Mouse (Mus musculus): ENCODE results near the gene Smg6. TPM values are rescaled to one million over a fixed set of nuclear protein-coding genes. Genes with fewer than 3 reads are reported as not detected.
A peak's percentile ranks its signal among the peaks of the same experiment; 100 is the strongest.

The Smg6 gene
- polyA plus RNA-seq, 1 experiment from 2014 or later, result 17.3 TPM

DNA sequence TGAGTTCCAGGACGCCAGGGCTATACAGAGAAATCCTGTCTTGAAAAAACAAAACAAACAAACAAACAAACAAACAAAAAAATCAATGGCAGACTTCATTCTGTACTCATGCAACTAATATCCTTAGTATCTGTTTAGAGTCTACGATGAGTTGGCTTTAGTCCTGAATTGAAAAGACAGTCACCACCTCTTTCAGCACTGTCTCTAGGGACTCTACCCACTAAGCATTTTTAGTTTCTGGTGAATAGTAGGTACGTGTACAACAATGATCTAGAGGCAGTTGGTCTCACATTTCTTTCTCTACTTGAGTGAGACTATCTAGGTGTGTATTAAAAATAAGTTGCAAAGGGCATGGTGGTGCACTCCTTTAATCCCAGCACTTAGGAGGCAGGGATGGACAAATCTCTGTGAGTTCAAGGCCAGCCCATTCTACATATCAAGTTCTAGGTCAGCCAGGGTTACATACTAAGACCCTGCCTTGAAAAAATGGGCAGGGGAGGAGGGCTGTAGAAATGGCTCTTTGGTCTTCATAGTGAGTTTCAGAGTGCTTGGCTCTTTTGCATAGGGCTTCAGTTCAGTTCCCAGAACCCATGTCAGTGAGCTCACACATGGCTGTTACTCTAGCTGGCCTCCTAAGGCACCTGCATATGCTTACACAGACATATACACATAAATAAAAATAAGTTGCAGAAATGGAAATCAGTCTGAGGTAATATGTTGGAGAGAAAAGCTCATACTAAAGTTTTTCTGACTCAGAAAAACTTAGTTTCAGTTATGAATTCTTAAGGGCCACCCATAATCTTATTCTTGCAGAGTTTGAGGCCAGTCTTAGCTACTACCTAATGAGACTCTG, 51.4 kb downstream of the Smg6 start:
- ATAC-seq (ENCODE audit: borderline replicate concordance, extremely low read depth, low FRiP score, low TSS enrichment), result no peak
- Histone ChIP-seq H3K4me3 (no peak overlapping the region), H3K9me3 (no peaks in the 10 kb centered on the region), H3K4me1 (peaks cover 8% of the 10 kb centered on the region; the same call in 1 of the 2 replicates), H3K36me3 (0 out of 2 replicates have a peak, but pooled peaks cover 4% of the 10 kb centered on the region), H3K9ac (no peak overlapping the region), H3K4me2 (no peak overlapping the region), H3K27me3 (no peaks in the 10 kb centered on the region), H3K27ac (no peak overlapping the region)
- 83% methylated on average over 3 of the region's 3 CpGs for WGBS

GRCm38 (mm10) chr11:74981464-74981863, 55.8 kb downstream of the Smg6 start:
- Histone ChIP-seq H3K9me3 (no peaks in the 10 kb centered on the region), H3K4me2 (no peak overlapping the region), H3K9ac (no peak overlapping the region), H3K27me3 (no peaks in the 10 kb centered on the region), H3K36me3 (0 out of 2 replicates have a peak, but pooled peaks cover 8% of the 10 kb centered on the region), H3K4me3 (no peak overlapping the region), H3K4me1 (peaks cover 10% of the 10 kb centered on the region; the same call in 1 of the 2 replicates), H3K27ac (0 out of 2 replicates have a peak overlapping the region, but pooled peaks have one; percentile 49)
- ATAC-seq (ENCODE audit: borderline replicate concordance, extremely low read depth, low FRiP score, low TSS enrichment), result peak; percentile 74
- 22% methylated on average over 2 of the region's 2 CpGs for WGBS

GRCm38 (mm10) chr11:74982241-74982640, 56.6 kb downstream of the Smg6 start:
- peak overlapping the region; percentile 49 for H3K27ac ChIP-seq
- ATAC-seq (ENCODE audit: borderline replicate concordance, extremely low read depth, low FRiP score, low TSS enrichment), result no peak

DNA sequence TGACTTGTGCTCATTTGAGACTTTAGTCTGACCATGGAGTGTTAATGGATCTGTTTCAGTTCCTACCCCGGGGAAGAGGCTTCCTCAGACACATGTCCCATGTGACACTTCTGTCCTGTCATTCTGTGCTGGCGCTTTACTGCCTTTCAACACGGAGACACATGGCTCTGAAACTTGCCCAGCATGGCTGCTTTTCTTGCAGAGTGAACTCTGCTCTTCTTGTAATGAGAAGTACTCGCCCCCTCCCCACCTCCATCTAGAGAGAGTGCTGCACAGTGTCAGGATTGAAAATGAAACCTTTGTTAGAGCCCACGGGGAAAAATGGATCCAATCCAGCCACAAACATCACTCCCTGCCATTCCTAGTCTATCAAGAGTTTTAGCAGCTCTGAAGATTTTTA, 62.5 kb downstream of the Smg6 start:
- WGBS, result 30% methylated on average over 5 of the region's 5 CpGs

More at GRCm38 (mm10) chr11:74982241-74982640, 56.6 kb downstream of the Smg6 start:
- Histone ChIP-seq H3K27me3 (no peaks in the 10 kb centered on the region), H3K4me2 (no peak overlapping the region), H3K4me1 (peaks cover 10% of the 10 kb centered on the region; the same call in 1 of the 2 replicates), H3K9ac (no peak overlapping the region), H3K9me3 (no peaks in the 10 kb centered on the region), H3K36me3 (0 out of 2 replicates have a peak, but pooled peaks cover 8% of the 10 kb centered on the region), H3K4me3 (no peak overlapping the region)

DNA sequence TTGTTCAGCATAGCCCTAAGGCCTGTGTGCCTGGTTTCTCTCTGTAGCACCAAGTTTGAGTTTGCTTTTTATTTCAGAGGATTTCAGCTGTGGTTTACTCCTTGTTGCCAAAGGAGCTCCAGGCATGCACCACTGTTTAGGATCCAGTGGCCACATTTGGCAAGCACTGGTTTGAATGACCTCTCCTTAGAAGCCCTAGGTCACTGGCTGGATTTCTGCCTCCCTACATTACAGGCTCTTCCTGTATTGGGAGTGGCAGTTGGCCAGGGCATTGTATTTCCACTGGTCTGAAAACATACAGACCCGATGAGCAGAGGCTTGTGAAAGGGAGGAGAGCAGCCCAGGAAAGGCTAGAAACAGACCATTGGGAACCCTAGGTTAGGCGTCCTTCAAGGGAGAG, 63.4 kb downstream of the Smg6 start:
- no peak overlapping the region for H3K9ac ChIP-seq
- H3K4me1 ChIP-seq, result peaks cover 44% of the 10 kb centered on the region
- H3K27ac ChIP-seq, result no peak overlapping the region
- no peaks in the 10 kb centered on the region for H3K9me3 ChIP-seq
- ATAC-seq (ENCODE audit: borderline replicate concordance, extremely low read depth, low FRiP score, low TSS enrichment), result no peak
- no peaks in the 10 kb centered on the region for H3K27me3 ChIP-seq
- H3K36me3 ChIP-seq, result no peaks in the 10 kb centered on the region
- 45% methylated on average over 2 of the region's 2 CpGs for WGBS
- H3K4me3 ChIP-seq, result no peak overlapping the region
- no peak overlapping the region for H3K4me2 ChIP-seq

More for the DNA sequence above, 62.5 kb downstream of the Smg6 start:
- H3K27me3 ChIP-seq, result no peaks in the 10 kb centered on the region
- no peak overlapping the region for H3K9ac ChIP-seq
- H3K4me1 ChIP-seq, result peaks cover 44% of the 10 kb centered on the region
- peak overlapping the region; percentile 58 for H3K27ac ChIP-seq
- H3K9me3 ChIP-seq, result no peaks in the 10 kb centered on the region
- no peak for ATAC-seq (ENCODE audit: borderline replicate concordance, extremely low read depth, low FRiP score, low TSS enrichment)
- H3K4me3 ChIP-seq, result no peak overlapping the region
- H3K36me3 ChIP-seq, result no peaks in the 10 kb centered on the region
- H3K4me2 ChIP-seq, result no peak overlapping the region

DNA sequence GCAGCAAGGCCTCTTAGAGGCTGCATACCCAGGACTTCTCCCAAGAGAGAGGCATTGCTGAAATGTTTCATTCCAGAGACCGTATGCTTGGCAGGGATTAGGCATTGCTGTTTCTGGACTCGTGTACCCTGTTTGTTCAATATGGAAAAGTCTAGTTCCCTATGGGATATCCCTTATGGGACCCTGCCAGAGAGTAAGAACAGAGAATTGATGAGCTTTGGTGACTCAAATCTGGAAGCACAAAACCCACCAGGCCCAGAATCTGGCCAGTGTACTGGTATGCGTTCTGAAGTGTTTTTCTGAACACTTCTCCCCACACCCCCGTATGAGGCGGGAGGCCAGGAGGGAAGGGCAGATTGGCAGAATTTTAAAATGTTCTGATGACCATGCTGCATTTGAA, 64.9 kb downstream of the Smg6 start:
- Histone ChIP-seq H3K4me2 (no peak overlapping the region), H3K9ac (no peak overlapping the region), H3K4me1 (peaks cover 44% of the 10 kb centered on the region), H3K4me3 (no peak overlapping the region), H3K27ac (peak overlapping the region; percentile 37; the same call in 1 of the 2 replicates), H3K36me3 (no peaks in the 10 kb centered on the region), H3K27me3 (no peaks in the 10 kb centered on the region), H3K9me3 (no peaks in the 10 kb centered on the region)
- ATAC-seq (ENCODE audit: borderline replicate concordance, extremely low read depth, low FRiP score, low TSS enrichment), result no peak
- 59% methylated on average over 5 of the region's 5 CpGs for WGBS

DNA sequence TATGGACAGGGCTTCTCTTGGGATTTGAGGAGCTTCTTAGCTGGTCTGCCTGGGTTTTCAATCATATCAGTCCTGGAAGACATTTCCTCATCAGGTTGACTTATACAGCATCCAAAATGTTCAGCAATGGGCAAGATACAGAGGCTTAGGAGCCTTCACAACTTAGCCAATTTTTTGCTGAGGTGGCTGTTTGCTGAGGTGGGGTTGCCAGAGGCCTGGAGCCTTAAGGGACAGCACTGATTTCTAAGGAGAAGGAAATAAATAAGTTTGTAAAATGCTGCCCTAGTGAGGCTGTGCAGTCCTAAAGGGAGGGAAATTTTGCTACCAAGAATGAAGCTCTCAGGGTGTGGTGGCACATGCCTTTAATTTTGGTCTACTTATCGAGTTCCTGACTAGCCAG, 65.7 kb downstream of the Smg6 start:
- H3K4me1 ChIP-seq, result peaks cover 44% of the 10 kb centered on the region
- H3K9ac ChIP-seq, result no peak overlapping the region
- ATAC-seq (ENCODE audit: borderline replicate concordance, extremely low read depth, low FRiP score, low TSS enrichment), result no peak
- WGBS, result 93% methylated on average over 1 of the region's 1 CpGs
- no peaks in the 10 kb centered on the region for H3K36me3 ChIP-seq
- H3K4me3 ChIP-seq, result no peak overlapping the region
- H3K4me2 ChIP-seq, result no peak overlapping the region
- H3K27ac ChIP-seq, result no peak overlapping the region
- no peaks in the 10 kb centered on the region for H3K27me3 ChIP-seq
- no peaks in the 10 kb centered on the region for H3K9me3 ChIP-seq

DNA sequence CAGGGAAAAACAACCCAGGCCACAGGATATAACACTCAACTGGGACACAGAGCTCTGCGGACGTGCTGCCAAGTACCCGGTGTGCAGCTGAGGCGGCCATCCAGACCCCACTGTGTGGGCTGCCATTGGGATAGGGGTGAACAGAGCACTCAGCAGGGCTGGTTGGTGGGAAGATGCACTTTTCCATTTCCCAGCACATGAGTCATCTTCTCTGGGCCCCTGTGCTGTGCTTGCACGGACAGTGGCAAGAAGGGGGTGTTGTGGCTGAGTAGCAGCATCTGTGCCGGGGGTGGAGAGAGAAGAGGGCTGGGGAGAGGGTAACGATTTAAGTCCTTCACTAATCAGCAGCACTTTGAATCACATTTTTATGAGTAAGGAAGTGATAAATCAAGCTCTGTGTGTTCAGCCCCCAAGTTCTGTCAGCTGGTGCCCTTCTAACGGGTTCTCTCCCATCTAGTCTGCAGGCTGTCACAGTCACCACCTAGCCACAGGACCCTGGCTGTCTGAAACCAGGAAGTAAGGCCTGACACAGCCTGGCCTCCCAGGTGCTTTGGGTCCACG, 66.9 kb downstream of the Smg6 start:
- no peak overlapping the region for H3K9ac ChIP-seq
- peak overlapping the region; percentile 74 for H3K27ac ChIP-seq
- WGBS, result 54% methylated on average over 9 of the region's 9 CpGs

DNA sequence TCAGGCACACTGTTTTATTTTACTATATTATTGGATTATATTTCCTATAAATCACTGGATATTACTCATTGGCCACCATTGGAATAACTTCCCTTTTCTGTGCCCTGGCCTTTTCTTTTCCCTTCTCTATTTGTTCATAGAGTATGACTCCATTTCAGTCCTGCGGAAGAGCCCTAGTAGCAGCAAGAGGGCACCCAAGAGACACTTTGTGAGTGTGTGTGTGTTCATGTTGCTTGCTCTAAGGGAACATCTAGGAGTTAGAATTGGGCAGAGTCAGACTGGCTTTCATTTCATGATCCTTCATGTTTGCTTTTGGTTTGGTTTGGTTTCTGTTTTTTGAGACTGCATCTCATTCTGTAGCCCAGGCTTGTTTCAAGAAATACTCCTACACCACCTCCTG, 68.5 kb downstream of the Smg6 start:
- H3K36me3 ChIP-seq, result peaks cover 3% of the 10 kb centered on the region; the same call in 1 of the 2 replicates
- H3K9ac ChIP-seq, result no peak overlapping the region
- H3K4me1 ChIP-seq, result peaks cover 30% of the 10 kb centered on the region
- 56% methylated on average over 1 of the region's 1 CpGs for WGBS
- no peak overlapping the region for H3K4me2 ChIP-seq
- no peaks in the 10 kb centered on the region for H3K9me3 ChIP-seq
- no peaks in the 10 kb centered on the region for H3K27me3 ChIP-seq
- no peak for ATAC-seq (ENCODE audit: borderline replicate concordance, extremely low read depth, low FRiP score, low TSS enrichment)
- no peak overlapping the region for H3K4me3 ChIP-seq
- no peak overlapping the region for H3K27ac ChIP-seq

More for the DNA sequence above, 66.9 kb downstream of the Smg6 start:
- Histone ChIP-seq H3K27me3 (no peaks in the 10 kb centered on the region), H3K4me1 (peaks cover 44% of the 10 kb centered on the region), H3K36me3 (no peaks in the 10 kb centered on the region; the same call in 1 of the 2 replicates), H3K9me3 (no peaks in the 10 kb centered on the region), H3K4me3 (no peak overlapping the region), H3K4me2 (no peak overlapping the region)
- peak; percentile 53; the same call in 1 of the 2 replicates for ATAC-seq (ENCODE audit: borderline replicate concordance, extremely low read depth, low FRiP score, low TSS enrichment)

- H3K9me3 ChIP-seq, result no peaks in the 10 kb centered on the region
- H3K4me1 ChIP-seq, result peaks cover 27% of the 10 kb centered on the region
- H3K27ac ChIP-seq, result no peak overlapping the region
- no peak overlapping the region for H3K9ac ChIP-seq
- ATAC-seq (ENCODE audit: borderline replicate concordance, extremely low read depth, low FRiP score, low TSS enrichment), result no peak
- H3K4me2 ChIP-seq, result no peak overlapping the region
- H3K27me3 ChIP-seq, result no peaks in the 10 kb centered on the region
- H3K4me3 ChIP-seq, result no peak overlapping the region
- H3K36me3 ChIP-seq, result peaks cover 3% of the 10 kb centered on the region; the same call in 1 of the 2 replicates
These were observed 69.2 kb downstream of the Smg6 start for GRCm38 (mm10) chr11:74994856-74995255.

- Histone ChIP-seq H3K27ac (no peak overlapping the region), H3K27me3 (no peaks in the 10 kb centered on the region), H3K4me1 (peaks cover 22% of the 10 kb centered on the region), H3K4me3 (no peak overlapping the region), H3K9ac (no peak overlapping the region), H3K9me3 (no peaks in the 10 kb centered on the region), H3K4me2 (no peak overlapping the region), H3K36me3 (peaks cover 3% of the 10 kb centered on the region; the same call in 1 of the 2 replicates)
- ATAC-seq (ENCODE audit: borderline replicate concordance, extremely low read depth, low FRiP score, low TSS enrichment), result no peak
- WGBS, result 81% methylated on average over 1 of the region's 1 CpGs
These were observed 70.9 kb downstream of the Smg6 start for GRCm38 (mm10) chr11:74996482-74996881.

All from lung, embryonic 15.5 days (tissue).